ENCODE assay signal across 28 mouse cellular contexts in genomic region chr10:79597936-79598230, GRCm38 (mm10). TPM values are rescaled to one million over a fixed set of nuclear protein-coding genes. Genes with fewer than 3 reads are reported as not detected.
"Had no signal": no experiment of that assay in that cellular context is flagged by ENCODE, and none has a peak within 500 bp of the region (broad histone marks: within the 10 kb centered on the region; RNA-seq: fewer than 3 reads in every experiment).

No protein-coding gene starts in this region.

- H3K27ac ChIP-seq: liver, embryonic 12.5 days; liver, embryonic 14.5 days; lung, embryonic 15.5 days; macrophage; midbrain, embryonic 12.5 days; neural tube, embryonic 12.5 days had no signal

- DNase-seq: lung, adult 2 months; lung, postnatal 14 days; lung, postnatal 36 days; midbrain, embryonic 14.5 days; retina, postnatal 1 day; spleen, adult 18-20 months; thymus, adult 18-20 months; thymus, postnatal 14 days; thymus, postnatal 36 days had no signal

- ATAC-seq: liver, embryonic 12.5 days; lung, postnatal 0 days; midbrain, embryonic 16.5 days had no signal

- H3K4me3 ChIP-seq: liver, embryonic 12.5 days; lung, embryonic 15.5 days; megakaryocyte, embryonic 14.5 days; midbrain, embryonic 12.5 days; neural tube, embryonic 12.5 days had no signal

- H3K4me1 ChIP-seq: lung, embryonic 15.5 days; midbrain, embryonic 12.5 days; neural tube, embryonic 12.5 days had no signal

- H3K36me3 ChIP-seq: liver, embryonic 12.5 days; lung, embryonic 15.5 days; midbrain, embryonic 12.5 days; neural tube, embryonic 12.5 days had no signal

- H3K4me2 ChIP-seq: liver, embryonic 12.5 days; lung, embryonic 15.5 days; midbrain, embryonic 12.5 days; neural tube, embryonic 12.5 days had no signal

- H3K9ac ChIP-seq: liver, embryonic 12.5 days; liver, embryonic 14.5 days; lung, embryonic 15.5 days; neural tube, embryonic 12.5 days had no signal

- H3K9me3 ChIP-seq: liver, embryonic 12.5 days; lung, embryonic 15.5 days; megakaryocyte, embryonic 14.5 days; midbrain, embryonic 12.5 days; neural tube, embryonic 12.5 days had no signal

RNA-seq across cellular contexts. Expression of gene Theg, which starts 10.8 kb away (rescaled TPM):
- total RNA-seq: liver, adult 2 months; megakaryocyte progenitor cell, adult 5-6 weeks; monocyte, adult 5-6 weeks; neutrophil, adult 5-6 weeks had no signal
- polyA plus RNA-seq: liver, adult 2 months; liver, embryonic 12.5 days; liver, embryonic 14.5 days; liver, embryonic 16.5 days; lung, adult 2 months; lung, embryonic 15.5 days; lung, postnatal 0 days; macrophage; midbrain, embryonic 12.5 days; midbrain, embryonic 14.5 days; midbrain, embryonic 16.5 days; neural tube, embryonic 12.5 days; neural tube, embryonic 14.5 days; small intestine, adult 2 months; stomach, embryonic 14.5 days; stomach, embryonic 16.5 days; thymus, postnatal 0 days had no signal

RNA-seq across cellular contexts. Expression of gene C2cd4c, which starts 15.9 kb away (rescaled TPM):
- total RNA-seq: liver, adult 2 months; megakaryocyte progenitor cell, adult 5-6 weeks; monocyte, adult 5-6 weeks; neutrophil, adult 5-6 weeks had no signal
- polyA plus RNA-seq: liver, embryonic 12.5 days; liver, embryonic 16.5 days; lung, adult 2 months; lung, embryonic 15.5 days; lung, postnatal 0 days; macrophage; neural tube, embryonic 12.5 days; thymus, postnatal 0 days had no signal

RNA-seq across cellular contexts. Expression of gene Shc2, which starts 39.8 kb away (rescaled TPM):
- total RNA-seq: megakaryocyte progenitor cell, adult 5-6 weeks; monocyte, adult 5-6 weeks; neutrophil, adult 5-6 weeks had no signal

RNA-seq across cellular contexts. Expression of gene Odf3l2, which starts 47.7 kb away (rescaled TPM):
- total RNA-seq: liver, adult 2 months; megakaryocyte progenitor cell, adult 5-6 weeks; monocyte, adult 5-6 weeks; neutrophil, adult 5-6 weeks had no signal
- polyA plus RNA-seq: liver, adult 2 months; liver, embryonic 12.5 days; liver, embryonic 14.5 days; liver, embryonic 16.5 days; lung, adult 2 months; lung, embryonic 15.5 days; lung, postnatal 0 days; macrophage; midbrain, embryonic 12.5 days; neural tube, embryonic 12.5 days; neural tube, embryonic 14.5 days; small intestine, adult 2 months; stomach, embryonic 16.5 days; thymus, postnatal 0 days had no signal
